Mouse (Mus musculus) monocyte, adult 5-6 weeks (primary cell): ENCODE measurements around the gene Ankrd66. TPM values are rescaled to one million over a fixed set of nuclear protein-coding genes. Genes with fewer than 3 reads are reported as not detected.

Source experiments
- ATAC-seq: fragments of 153-309, 156-312 bp; replicated peaks from 2 replicates; pipeline ENCODE4 v1.8.0; 2017; ENCODE audit warnings: mild to moderate bottlenecking; ENCODE audit not compliant: low TSS enrichment, insufficient number of reproducible peaks, severe bottlenecking, poor library complexity, low FRiP score
- total RNA-seq: library from RNA; stranded (forward); fragments of 200-1000, 200-491, 200-594 nt; gene quantifications from 3 replicates; pipeline ENCODE4 v1.2.3, GENCODE M21; 2017

Ankrd66 gene
- total RNA-seq, 1 experiment from 2014 or later = 2.3 TPM

GRCm38 (mm10) chr17:43488439-43489151 lies 54.8 kb downstream of the Ankrd66 start:
- ATAC-seq = no peak

GRCm38 (mm10) chr17:43485982-43486381 lies 57.5 kb downstream of the Ankrd66 start:
- no peak for ATAC-seq

Other genes starting within 250 kb of the Ankrd66 start
- gene Adgrf5, start 183.2 kb downstream of the Ankrd66 start, total RNA-seq = not detected in 3 replicates
- gene Mep1a, start 40.8 kb downstream of the Ankrd66 start, total RNA-seq = not detected in 3 replicates
- gene Pla2g7, start 24.5 kb upstream of the Ankrd66 start, total RNA-seq = 148 to 346 TPM (median 288 TPM) in 3 replicates
- gene Tdrd6, start 86.7 kb upstream of the Ankrd66 start, total RNA-seq = 0.10 to 0.11 TPM in 2 of 3 replicates, not detected in the other
- gene Slc25a27, start 123.6 kb upstream of the Ankrd66 start, total RNA-seq = 2.9 to 7.9 TPM (median 5.0 TPM) in 3 replicates
- 7.6 to 17.5 TPM (median 13.2 TPM) in 3 replicates for gene Cyp39a1, start 123.8 kb upstream of the Ankrd66 start, total RNA-seq